Mouse (Mus musculus): ENCODE data around the gene Megf9. TPM values are rescaled to one million over a fixed set of nuclear protein-coding genes. Genes with fewer than 3 reads are reported as not detected.

Megf9 gene
- polyA plus RNA-seq, 1 experiment = not detected

GRCm38 (mm10) chr4:70402109-70402819 lies 132.5 kb downstream of the Megf9 start:
- TF ChIP-seq GATA1 (IDR thresholded peaks at IDR 0.05; ENCODE audit: low read length) = no peak

- no peak for TF ChIP-seq GATA1 (IDR thresholded peaks at IDR 0.05; ENCODE audit: low read length)
These were observed 135.3 kb downstream of the Megf9 start for GRCm38 (mm10) chr4:70399476-70399875.

- TF ChIP-seq GATA1 (IDR thresholded peaks at IDR 0.05; ENCODE audit: low read length) = no peak
These were observed 135.7 kb downstream of the Megf9 start for GRCm38 (mm10) chr4:70399074-70399473.

- TF ChIP-seq GATA1 (IDR thresholded peaks at IDR 0.05; ENCODE audit: low read length) = no peak
These were observed 136.7 kb downstream of the Megf9 start for GRCm38 (mm10) chr4:70398088-70398487.

- TF ChIP-seq GATA1 (IDR thresholded peaks at IDR 0.05; ENCODE audit: low read length) = no peak
These were observed 138.1 kb downstream of the Megf9 start for GRCm38 (mm10) chr4:70396701-70397100.

- TF ChIP-seq GATA1 (IDR thresholded peaks at IDR 0.05; ENCODE audit: low read length) = no peak
These were observed 140.1 kb downstream of the Megf9 start for GRCm38 (mm10) chr4:70394736-70395135.

- no peak for TF ChIP-seq GATA1 (IDR thresholded peaks at IDR 0.05; ENCODE audit: low read length)
These were observed 142.9 kb downstream of the Megf9 start for GRCm38 (mm10) chr4:70391760-70392372.

GRCm38 (mm10) chr4:70391073-70391472 lies 143.7 kb downstream of the Megf9 start:
- no peak for TF ChIP-seq GATA1 (IDR thresholded peaks at IDR 0.05; ENCODE audit: low read length)

- TF ChIP-seq GATA1 (IDR thresholded peaks at IDR 0.05; ENCODE audit: low read length) = no peak
These were observed 148.6 kb downstream of the Megf9 start for GRCm38 (mm10) chr4:70386206-70386605.

GRCm38 (mm10) chr4:70377359-70377758 lies 157.4 kb downstream of the Megf9 start:
- TF ChIP-seq GATA1 (IDR thresholded peaks at IDR 0.05; ENCODE audit: low read length) = no peak

Other genes starting within 250 kb of the Megf9 start
- gene Cdk5rap2, start 124.6 kb downstream of the Megf9 start, polyA plus RNA-seq (2012) = 3.8 and 7.3 TPM in 2 replicates